Mouse (Mus musculus) lung, embryonic 14.5 days (tissue): ENCODE data around the gene Plekhm3. TPM values are rescaled to one million over a fixed set of nuclear protein-coding genes. Genes with fewer than 3 reads are reported as not detected.

Source experiments
- ATAC-seq: fragments of 200-750 bp; cut with Nextera tagmentation; 2 replicates; pipeline ENCODE4 v1.8.0; 2017; ENCODE audit warnings: mild to moderate bottlenecking, moderate TSS enrichment, moderate library complexity; ENCODE audit not compliant: insufficient read depth
- DNase-seq: peaks from one replicate; pipeline ENCODE4 v3.0.0-alpha.2; 2015
- H3K27ac ChIP-seq: fragments of 300-500 bp; sonication (generic); 2 replicates; pipeline ENCODE4 v1.5.1; 2014; ENCODE audit warnings: low read depth, mild to moderate bottlenecking, moderate library complexity
- H3K27me3 ChIP-seq: fragments of 300-500 bp; sonication (generic); 2 replicates; pipeline ENCODE4 v1.6.1; 2014; ENCODE audit warnings: low read length, control low read depth; ENCODE audit not compliant: insufficient read depth
- H3K36me3 ChIP-seq: fragments of 300-500 bp; sonication (generic); 2 replicates; pipeline ENCODE4 v1.6.1; 2014; ENCODE audit warnings: control low read depth; ENCODE audit not compliant: insufficient read depth
- H3K4me1 ChIP-seq: fragments of 300-500 bp; sonication (generic); 2 replicates; pipeline ENCODE4 v1.6.1; 2014; ENCODE audit warnings: antibody characterized with exemption, control low read depth; ENCODE audit not compliant: insufficient read depth
- H3K4me2 ChIP-seq: fragments of 300-500 bp; sonication (generic); 2 replicates; pipeline ENCODE4 v1.6.1; 2014; ENCODE audit warnings: mild to moderate bottlenecking
- H3K4me3 ChIP-seq: fragments of 300-500 bp; sonication (generic); 2 replicates; pipeline ENCODE4 v1.5.1; 2014; ENCODE audit warnings: low read depth, low read length
- H3K9ac ChIP-seq: fragments of 300-500 bp; sonication (generic); 2 replicates; pipeline ENCODE4 v1.6.1; 2014
- H3K9me3 ChIP-seq: fragments of 300-500 bp; sonication (generic); 2 replicates; pipeline ENCODE4 v1.6.1; 2016; ENCODE audit warnings: low read depth, low read length, control low read depth
- CTCF ChIP-seq: IDR thresholded peaks from 2 replicates; pipeline ENCODE4 v1.5.1; 2016; ENCODE audit warnings: antibody characterized with exemption, low read depth
- WGBS: fragments of 180-500 bp; shearing (Covaris S2); extraction: QIAGEN DNeasy Blood & Tissue Kit; methylation state at CpG from one replicate; pipeline ENCODE4 v1.1.7; 2014; 5-methylcytosine and 5-hydroxymethylcytosine counted together
- polyA plus RNA-seq: library from polyadenylated mRNA; unstranded; fragments of >200 nt; fragmentation: Nextera tagmentation; extraction: Ambion mirVana; gene quantifications from 2 replicates; pipeline ENCODE4 v1.2.1, GENCODE M21; 2014

Gene Plekhm3
- polyA plus RNA-seq, 1 experiment from 2014 or later, result 8.1 TPM

GRCm38 (mm10) chr1:64928542-64928941, 28.1 kb downstream of the Plekhm3 start:
- Histone ChIP-seq H3K27me3 (no peaks in the 10 kb centered on the region), H3K9me3 (no peaks in the 10 kb centered on the region), H3K9ac (no peak overlapping the region), H3K27ac (no peak overlapping the region), H3K4me2 (no peak overlapping the region), H3K36me3 (no peaks in the 10 kb centered on the region), H3K4me3 (no peak overlapping the region), H3K4me1 (no peaks in the 10 kb centered on the region)
- 85% methylated on average over 3 of the region's 3 CpGs for WGBS
- no peak for ATAC-seq
- TF ChIP-seq CTCF, result no peak
- DNase-seq, result peak; percentile 6

- H3K9me3 ChIP-seq, result no peaks in the 10 kb centered on the region
- H3K9ac ChIP-seq, result no peak overlapping the region
- H3K27me3 ChIP-seq, result no peaks in the 10 kb centered on the region
- no peak for TF ChIP-seq CTCF
- 86% methylated on average over 15 of the region's 15 CpGs for whole genome bisulfite sequencing
- no peak for DNase-seq
- H3K4me2 ChIP-seq, result no peak overlapping the region
- no peak overlapping the region for H3K4me3 ChIP-seq
- H3K27ac ChIP-seq, result no peak overlapping the region
- no peak for ATAC-seq
- no peaks in the 10 kb centered on the region for H3K4me1 ChIP-seq
- no peaks in the 10 kb centered on the region for H3K36me3 ChIP-seq
Observed at GRCm38 (mm10) chr1:64927437-64928274, 29.0 kb downstream of the Plekhm3 start.

DNA sequence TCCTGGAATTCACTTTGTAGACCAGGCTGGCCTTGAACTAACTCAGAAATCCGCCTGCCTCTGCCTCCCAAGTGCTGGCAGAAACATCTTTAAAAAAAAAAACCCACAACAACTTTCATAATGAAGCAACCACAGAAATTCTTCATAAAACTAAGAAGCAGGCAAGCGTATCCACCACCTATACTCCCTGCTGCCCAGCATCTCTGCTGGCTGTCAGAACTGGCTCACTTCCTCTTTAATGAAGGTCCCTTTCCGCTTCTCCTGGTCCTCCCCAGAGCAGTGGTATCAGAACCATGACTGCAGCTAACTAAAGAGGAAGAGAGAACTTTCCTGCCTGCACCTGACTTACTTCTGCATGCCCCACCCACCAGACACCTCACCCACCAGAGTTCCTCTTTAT, 31.0 kb downstream of the Plekhm3 start:
- Histone ChIP-seq H3K4me3 (no peak overlapping the region), H3K27ac (no peak overlapping the region), H3K27me3 (no peaks in the 10 kb centered on the region), H3K9ac (no peak overlapping the region), H3K36me3 (no peaks in the 10 kb centered on the region), H3K9me3 (no peaks in the 10 kb centered on the region), H3K4me1 (no peaks in the 10 kb centered on the region), H3K4me2 (no peak overlapping the region)
- ATAC-seq (no peak), DNase-seq (no peak)
- no peak for TF ChIP-seq CTCF
- 76% methylated on average over 3 of the region's 3 CpGs for WGBS

DNA sequence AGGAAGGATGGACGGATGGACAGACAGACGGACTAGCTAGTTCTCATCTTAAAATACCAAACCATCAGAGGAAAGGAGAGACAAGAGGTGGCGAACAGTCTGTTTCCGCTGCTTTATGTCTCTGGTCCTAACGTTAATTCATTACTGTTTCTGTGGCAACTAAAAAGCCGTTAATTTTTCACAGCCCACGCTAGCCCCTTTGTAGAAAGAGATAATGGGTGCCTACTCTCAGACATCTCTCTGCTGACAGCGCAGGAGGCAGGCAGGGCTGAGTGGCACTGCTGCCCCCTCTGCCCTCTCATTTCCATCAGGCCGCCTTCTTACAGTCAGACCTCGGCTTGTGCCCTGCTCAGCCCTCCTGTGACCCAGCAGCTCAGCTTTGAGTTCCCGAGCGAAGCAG, 32.3 kb downstream of the Plekhm3 start:
- WGBS, result 70% methylated on average over 12 of the region's 12 CpGs
- no peaks in the 10 kb centered on the region for H3K9me3 ChIP-seq
- no peaks in the 10 kb centered on the region for H3K4me1 ChIP-seq
- no peak overlapping the region for H3K4me2 ChIP-seq
- no peak for DNase-seq
- no peak overlapping the region for H3K4me3 ChIP-seq
- no peak for ATAC-seq
- H3K27ac ChIP-seq, result no peak overlapping the region
- H3K27me3 ChIP-seq, result no peaks in the 10 kb centered on the region
- TF ChIP-seq CTCF, result no peak
- H3K9ac ChIP-seq, result no peak overlapping the region
- no peaks in the 10 kb centered on the region for H3K36me3 ChIP-seq

- peak; percentile 56 for ATAC-seq
- H3K9ac ChIP-seq, result no peak overlapping the region
- WGBS, result 51% methylated on average over 14 of the region's 14 CpGs
- H3K27me3 ChIP-seq, result no peaks in the 10 kb centered on the region
- no peak overlapping the region for H3K4me3 ChIP-seq
- H3K9me3 ChIP-seq, result no peaks in the 10 kb centered on the region
- TF ChIP-seq CTCF, result peak; percentile 66
- DNase-seq, result peak; percentile 74
- H3K4me2 ChIP-seq, result no peak overlapping the region
- H3K36me3 ChIP-seq, result no peaks in the 10 kb centered on the region
- H3K4me1 ChIP-seq, result no peaks in the 10 kb centered on the region
- H3K27ac ChIP-seq, result no peak overlapping the region
Observed at GRCm38 (mm10) chr1:64918810-64919528, 37.7 kb downstream of the Plekhm3 start.

DNA sequence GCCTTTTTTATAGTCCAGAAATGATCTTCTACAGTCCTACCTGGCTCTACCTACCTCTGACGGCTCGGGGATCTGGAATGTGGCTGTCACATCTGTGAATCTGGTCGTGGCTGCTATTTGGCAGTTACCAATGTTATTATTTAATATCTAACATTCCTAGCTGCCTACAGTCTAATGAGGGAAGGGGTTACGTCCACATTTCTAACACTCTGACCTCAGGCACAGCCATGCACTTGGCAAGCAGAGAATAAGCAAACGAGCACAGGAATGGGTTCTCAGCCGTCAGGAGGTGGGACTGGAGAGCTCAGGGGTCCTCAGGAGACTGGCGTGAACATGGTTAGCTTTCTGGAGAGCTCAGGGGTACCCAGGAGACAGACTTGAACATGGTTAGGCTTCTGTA, 38.7 kb downstream of the Plekhm3 start:
- Histone ChIP-seq H3K27me3 (no peaks in the 10 kb centered on the region), H3K4me1 (no peaks in the 10 kb centered on the region), H3K4me3 (no peak overlapping the region), H3K9me3 (no peaks in the 10 kb centered on the region), H3K4me2 (no peak overlapping the region), H3K27ac (no peak overlapping the region), H3K36me3 (no peaks in the 10 kb centered on the region), H3K9ac (no peak overlapping the region)
- no peak for TF ChIP-seq CTCF
- DNase-seq, result no peak
- 53% methylated on average over 7 of the region's 7 CpGs for WGBS
- no peak; the same call in 1 of the 2 replicates for ATAC-seq

DNA sequence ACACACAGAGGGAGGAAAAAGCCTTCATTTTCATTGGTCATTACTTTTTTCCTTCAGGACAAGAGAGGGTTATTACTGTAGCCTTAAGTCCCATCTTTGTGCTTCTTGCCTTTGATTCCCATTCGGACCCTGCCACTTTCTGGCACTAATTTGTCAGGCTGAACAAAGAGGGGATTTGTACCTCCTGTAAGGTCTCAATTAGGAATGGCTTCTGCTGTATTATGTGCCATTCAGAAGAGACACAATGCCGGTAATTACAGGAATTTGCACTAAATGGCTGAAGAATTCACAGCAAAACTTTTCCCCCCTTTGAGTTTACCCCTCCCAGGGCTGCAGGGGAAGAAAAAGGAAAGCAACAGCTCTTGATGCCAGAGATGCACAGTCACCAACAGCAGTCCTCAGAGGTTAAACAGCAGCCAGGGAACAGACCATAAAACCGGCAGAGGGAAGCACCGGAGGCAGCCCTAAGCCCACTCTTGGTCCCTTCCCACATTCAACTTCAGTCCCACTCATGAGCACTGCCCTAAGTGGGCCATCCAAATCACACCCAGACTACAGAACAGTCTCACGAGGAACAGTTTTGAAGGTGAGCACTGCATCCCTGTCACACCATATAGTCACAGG, 39.6 kb downstream of the Plekhm3 start:
- no peaks in the 10 kb centered on the region for H3K36me3 ChIP-seq
- H3K4me2 ChIP-seq, result no peak overlapping the region
- H3K4me1 ChIP-seq, result no peaks in the 10 kb centered on the region
- TF ChIP-seq CTCF, result no peak
- DNase-seq (no peak), ATAC-seq (no peak)
- WGBS, result 55% methylated on average over 5 of the region's 5 CpGs
- no peak overlapping the region for H3K9ac ChIP-seq
- no peak overlapping the region for H3K4me3 ChIP-seq
- no peaks in the 10 kb centered on the region for H3K9me3 ChIP-seq
- H3K27ac ChIP-seq, result no peak overlapping the region
- H3K27me3 ChIP-seq, result no peaks in the 10 kb centered on the region
